Mouse (Mus musculus): ENCODE results near the gene Abca17. TPM values are rescaled to one million over a fixed set of nuclear protein-coding genes. Genes with fewer than 3 reads are reported as not detected.

Abca17 gene
- polyA plus RNA-seq, 1 experiment, result 0.09 TPM

GRCm38 (mm10) chr17:24243311-24243969 is 107.4 kb downstream of the Abca17 start:
- no peak for DNase-seq (ENCODE audit: low read depth)

- DNase-seq (ENCODE audit: low read depth), result peak; percentile 42
Measured at GRCm38 (mm10) chr17:24236921-24237320, 113.9 kb downstream of the Abca17 start.

- no peak for DNase-seq (ENCODE audit: low read depth)
Measured at GRCm38 (mm10) chr17:24236479-24236878, 114.4 kb downstream of the Abca17 start.

- DNase-seq (ENCODE audit: low read depth), result no peak
Measured at GRCm38 (mm10) chr17:24227941-24228340, 122.9 kb downstream of the Abca17 start.

- DNase-seq (ENCODE audit: low read depth), result no peak
Measured at GRCm38 (mm10) chr17:24226721-24227120, 124.1 kb downstream of the Abca17 start.

- DNase-seq (ENCODE audit: low read depth), result no peak
Measured at GRCm38 (mm10) chr17:24225851-24226250, 125.0 kb downstream of the Abca17 start.

GRCm38 (mm10) chr17:24224741-24225140 is 126.1 kb downstream of the Abca17 start:
- DNase-seq (ENCODE audit: low read depth), result no peak

- DNase-seq (ENCODE audit: low read depth), result no peak
Measured at GRCm38 (mm10) chr17:24223513-24223912, 127.4 kb downstream of the Abca17 start.

GRCm38 (mm10) chr17:24222653-24223052 is 128.2 kb downstream of the Abca17 start:
- DNase-seq (ENCODE audit: low read depth), result no peak

- no peak for DNase-seq (ENCODE audit: low read depth)
Measured at GRCm38 (mm10) chr17:24220435-24221411, 130.1 kb downstream of the Abca17 start, which contains the start of gene Tedc2. Gene Tedc2 (minus strand): TSS chr17:24220851.

GRCm38 (mm10) chr17:24216836-24217235 is 134.0 kb downstream of the Abca17 start:
- DNase-seq (ENCODE audit: low read depth), result no peak

Other genes with a start within 250 kb of the Abca17 start
- 23.8 and 25.8 TPM in 2 replicates for gene Pdpk1, start 200.1 kb downstream of the Abca17 start, polyA plus RNA-seq (2012; rRNA removed)
- gene Amdhd2, start 187.3 kb downstream of the Abca17 start, polyA plus RNA-seq (2012; rRNA removed), result 37.6 and 41.4 TPM in 2 replicates
- gene Atp6v0c, start 181.4 kb downstream of the Abca17 start, polyA plus RNA-seq (2012; rRNA removed), result 870 and 1,024 TPM in 2 replicates
- 12.8 and 13.1 TPM in 2 replicates for gene Tbc1d24, start 145.5 kb downstream of the Abca17 start, polyA plus RNA-seq (2012; rRNA removed)
- gene Ntn3, start 141.5 kb downstream of the Abca17 start, polyA plus RNA-seq (2012; rRNA removed), result 1.4 and 1.5 TPM in 2 replicates
- 7.1 and 8.9 TPM in 2 replicates for gene Tedc2, start 130.2 kb downstream of the Abca17 start, polyA plus RNA-seq (2012; rRNA removed)
- 2.4 and 2.5 TPM in 2 replicates for gene Ccnf, start 99.6 kb downstream of the Abca17 start, polyA plus RNA-seq (2012; rRNA removed)
- 78.6 and 87.5 TPM in 2 replicates for gene Abca3, start 882 bp upstream of the Abca17 start, polyA plus RNA-seq (2012; rRNA removed)
- gene Rnps1, start 63.5 kb upstream of the Abca17 start, polyA plus RNA-seq (2012; rRNA removed), result 96.6 and 102 TPM in 2 replicates
- 119 and 137 TPM in 2 replicates for gene Eci1, start 75.6 kb upstream of the Abca17 start, polyA plus RNA-seq (2012; rRNA removed)
- gene Dnase1l2, start 92.0 kb upstream of the Abca17 start, polyA plus RNA-seq (2012; rRNA removed), result 82.9 and 106 TPM in 2 replicates
- 89.7 and 102 TPM in 2 replicates for gene E4f1, start 119.2 kb upstream of the Abca17 start, polyA plus RNA-seq (2012; rRNA removed)
- 100 and 123 TPM in 2 replicates for gene Pgp, start 119.3 kb upstream of the Abca17 start, polyA plus RNA-seq (2012; rRNA removed)
- 4.7 and 5.4 TPM in 2 replicates for gene Bricd5, start 122.8 kb upstream of the Abca17 start, polyA plus RNA-seq (2012; rRNA removed)
- 41.4 and 44.0 TPM in 2 replicates for gene Mlst8, start 128.0 kb upstream of the Abca17 start, polyA plus RNA-seq (2012; rRNA removed)
- 1.7 and 2.1 TPM in 2 replicates for gene Caskin1, start 137.5 kb upstream of the Abca17 start, polyA plus RNA-seq (2012; rRNA removed)
- gene Traf7, start 176.9 kb upstream of the Abca17 start, polyA plus RNA-seq (2012; rRNA removed), result 169 and 195 TPM in 2 replicates
- gene Rab26, start 183.1 kb upstream of the Abca17 start, polyA plus RNA-seq (2012; rRNA removed), result 48.5 and 59.7 TPM in 2 replicates
- gene Pkd1, start 198.8 kb upstream of the Abca17 start, polyA plus RNA-seq (2012; rRNA removed), result 70.0 and 75.7 TPM in 2 replicates